Mouse (Mus musculus) ovary, adult 18-20 months (tissue): ENCODE measurements around the gene Elane.
A peak's percentile ranks its signal among the peaks of the same experiment; 100 is the strongest.
"Not testable (repeated sequence)": the region's sequence is repeated elsewhere in the genome, so short reads cannot be mapped to it uniquely, and the experiment has no call there.

Experiments used
- DNase-seq: peaks from one replicate; pipeline ENCODE4 v3.0.0; 2022; ENCODE audit warnings: low spot score, mixed read lengths

The Elane gene

DNA sequence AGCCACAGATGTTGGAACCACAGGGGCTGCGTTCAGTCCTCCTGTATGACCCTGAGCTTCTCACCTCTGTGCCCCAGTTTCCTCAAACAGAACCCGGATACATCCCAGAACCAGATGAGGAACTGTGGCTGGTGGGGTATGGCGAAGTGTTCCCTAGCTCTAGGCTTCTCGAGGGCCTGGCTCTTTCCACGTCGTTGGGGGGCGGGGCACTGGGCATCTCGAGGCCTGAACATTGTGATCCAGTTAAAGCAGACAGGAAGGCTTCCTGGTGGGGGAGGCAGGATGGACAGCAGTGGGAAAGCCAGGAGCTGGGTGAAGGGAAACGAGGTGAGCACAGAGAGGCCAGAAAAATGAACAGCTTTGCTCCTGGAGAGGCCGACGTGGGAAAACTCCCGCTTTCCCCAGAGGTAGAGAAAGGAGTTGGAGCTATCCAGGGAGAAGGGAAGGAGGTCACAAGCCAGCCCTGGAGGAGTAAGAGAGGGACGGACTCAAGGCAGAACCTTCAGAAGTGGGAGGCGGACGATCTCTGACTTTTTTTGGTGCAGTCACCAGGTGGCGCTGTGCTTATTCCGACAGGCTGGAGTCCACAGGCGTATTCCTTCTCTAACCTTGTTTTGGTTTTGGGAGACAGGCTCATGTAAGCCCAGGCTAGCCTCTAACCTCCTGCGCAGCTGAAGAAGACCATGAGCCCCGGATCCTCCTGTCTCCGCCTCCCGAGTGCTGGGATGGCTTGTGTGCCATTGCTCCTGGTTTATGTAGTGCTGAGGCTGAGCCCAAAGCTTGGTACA is 2.6 kb upstream of the Elane start:
- DNase-seq, result no peak

DNA sequence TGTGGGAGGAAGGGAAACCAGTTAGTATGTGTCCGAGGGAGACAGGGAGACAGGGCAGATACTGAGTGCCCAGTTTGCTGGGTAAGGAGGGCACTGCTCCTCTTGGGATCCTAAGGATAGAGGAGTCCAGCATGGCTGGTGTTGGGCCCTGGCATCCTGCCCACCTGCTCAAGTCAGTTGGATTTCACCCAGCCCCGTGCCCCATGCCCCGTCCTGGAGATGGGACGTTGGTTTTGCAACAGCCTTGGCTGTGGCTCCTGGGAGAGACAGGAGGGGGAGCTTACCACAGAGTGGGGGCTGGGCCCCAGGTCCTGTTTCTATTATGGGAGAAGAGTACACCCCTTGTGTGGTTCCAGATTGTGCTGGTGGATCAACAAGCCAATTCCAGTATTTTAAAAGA is 1.6 kb upstream of the Elane start:
- peak; percentile 55 for DNase-seq

- not testable (repeated sequence) for DNase-seq
Observed at GRCm38 (mm10) chr10:79884938-79885337, 1.1 kb upstream of the Elane start.

- DNase-seq, result no peak
Observed at GRCm38 (mm10) chr10:79886611-79887010, 564 bp downstream of the Elane start.

GRCm38 (mm10) chr10:79889386-79889785 is 3.3 kb downstream of the Elane start:
- no peak for DNase-seq

DNA sequence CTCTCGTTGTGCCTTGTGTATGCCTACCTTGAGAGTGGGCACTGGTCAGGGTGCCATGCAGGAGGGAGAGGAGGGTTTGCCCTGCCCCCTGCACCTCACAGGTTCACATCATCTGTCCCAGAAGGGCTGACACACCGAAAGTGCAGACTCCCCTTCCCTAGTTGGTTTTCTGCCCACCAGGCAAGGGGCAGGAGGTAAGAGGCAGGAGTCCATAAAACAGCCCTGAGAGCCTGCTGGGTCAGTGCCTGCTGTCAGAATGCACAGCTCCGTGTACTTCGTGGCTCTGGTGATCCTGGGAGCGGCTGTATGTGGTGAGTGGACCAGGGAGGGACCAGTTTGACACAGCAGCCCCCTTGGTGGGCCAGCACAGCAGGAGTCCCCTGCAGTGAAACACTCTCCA is 4.6 kb downstream of the Elane start, which contains the start of gene Cfd:
Cfd (plus strand) TSS at position 184 of the 400 bp plus-strand sequence.
- no peak for DNase-seq

GRCm38 (mm10) chr10:79892451-79893118 is 6.5 kb downstream of the Elane start:
- not testable (repeated sequence) for DNase-seq

GRCm38 (mm10) chr10:79896306-79896705 is 10.3 kb downstream of the Elane start:
- no peak for DNase-seq

DNA sequence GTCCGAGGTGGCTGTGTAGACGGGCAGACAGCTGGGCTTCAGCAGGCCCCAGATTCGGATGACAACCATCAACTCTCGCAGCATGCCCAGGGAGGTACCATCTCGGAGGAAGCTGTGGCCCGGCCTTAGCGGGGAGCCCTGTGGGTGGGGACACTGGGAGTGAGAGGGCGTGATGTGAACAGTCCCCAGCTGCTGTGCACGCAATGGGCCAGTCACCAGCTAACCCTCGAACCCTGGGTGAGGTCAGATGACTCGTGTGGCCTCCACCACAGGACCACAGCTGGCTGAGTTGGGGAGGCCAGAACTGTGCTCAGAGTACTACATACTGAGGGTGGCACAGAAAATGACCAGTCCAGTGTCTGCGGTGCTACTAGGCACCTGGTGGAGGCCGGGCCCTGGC is 10.8 kb downstream of the Elane start:
- DNase-seq, result no peak

DNA sequence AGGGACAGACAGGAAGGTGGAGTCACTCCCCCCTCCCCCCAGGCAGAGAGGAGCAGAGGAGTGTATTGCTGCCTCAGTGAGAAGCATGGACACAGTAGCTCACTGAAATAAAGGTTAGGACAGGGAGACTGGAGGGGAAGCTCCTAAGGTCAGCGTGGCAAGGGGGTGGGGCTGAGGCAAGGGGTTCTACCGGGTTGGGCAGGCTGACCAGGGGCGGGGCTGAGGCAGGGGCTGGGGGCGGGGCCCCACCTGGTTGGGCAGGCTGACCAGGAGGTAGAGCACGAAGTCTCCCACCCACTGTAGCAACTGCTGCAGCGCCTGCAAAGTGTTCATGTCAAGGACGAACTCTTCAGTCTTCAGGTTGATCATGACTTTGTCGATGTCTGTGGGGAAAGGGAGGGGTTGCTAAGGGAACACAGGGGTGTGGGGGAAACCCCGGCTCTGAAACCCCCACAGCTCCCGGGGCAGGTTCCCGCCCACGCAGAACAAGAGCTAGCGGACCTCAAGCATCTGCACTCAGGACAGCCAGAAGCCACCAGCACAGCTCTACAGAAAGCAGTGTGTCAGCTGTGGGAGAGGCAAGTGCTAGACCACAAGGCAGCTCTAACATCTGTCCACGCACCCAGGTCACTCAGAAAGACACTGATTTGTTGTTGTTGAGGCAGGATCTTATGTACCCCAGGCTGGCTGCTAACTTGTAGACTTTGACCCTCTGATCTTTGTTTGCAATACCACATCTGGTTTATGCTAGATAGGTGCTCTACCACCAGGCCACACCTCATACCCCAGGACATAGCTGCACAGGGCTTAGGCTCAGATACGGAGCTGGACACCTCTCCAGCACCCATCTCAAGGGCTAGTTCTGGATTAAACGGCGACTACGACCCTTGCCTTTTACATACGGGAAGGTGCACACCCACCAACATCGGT is 11.5 kb downstream of the Elane start:
- DNase-seq, result no peak

DNA sequence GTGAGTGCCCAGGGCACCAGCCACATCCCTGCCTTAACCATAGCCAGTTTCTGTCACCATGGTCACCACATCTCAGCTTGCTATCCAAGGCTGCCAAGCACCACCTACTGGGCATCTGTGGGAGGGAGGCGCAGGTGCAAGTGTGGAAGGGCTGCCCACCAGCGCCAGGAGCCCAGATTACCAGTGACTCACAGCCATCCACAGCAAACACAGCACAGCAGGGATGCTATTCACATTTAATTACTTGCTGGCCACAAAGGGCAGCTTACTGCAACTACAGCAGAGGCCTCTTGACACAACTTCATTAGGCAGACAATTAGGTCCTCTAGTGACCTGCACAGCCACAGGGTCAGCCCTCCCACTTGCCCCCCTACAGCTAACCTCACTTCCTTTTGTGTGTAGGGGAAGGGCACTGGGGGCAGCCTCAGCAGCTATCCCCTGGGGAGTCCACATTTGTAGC is 14.9 kb downstream of the Elane start:
- DNase-seq, result no peak

- DNase-seq, result no peak
Observed at GRCm38 (mm10) chr10:79906712-79907111, 20.7 kb downstream of the Elane start.

- DNase-seq, result no peak
Observed at GRCm38 (mm10) chr10:79907415-79907814, 21.4 kb downstream of the Elane start.

- peak; percentile 94 for DNase-seq
Observed at GRCm38 (mm10) chr10:79908167-79909091, 22.4 kb downstream of the Elane start, which contains the start of gene Med16. Gene Med16 (minus strand): TSS chr10:79908923.

- no peak for DNase-seq
Observed at GRCm38 (mm10) chr10:79909092-79909922, 23.3 kb downstream of the Elane start.

GRCm38 (mm10) chr10:79910556-79910955 is 24.5 kb downstream of the Elane start, which contains the start of gene Gm26602:
Gene Gm26602 (plus strand): TSS chr10:79910856.
- no peak for DNase-seq

DNA sequence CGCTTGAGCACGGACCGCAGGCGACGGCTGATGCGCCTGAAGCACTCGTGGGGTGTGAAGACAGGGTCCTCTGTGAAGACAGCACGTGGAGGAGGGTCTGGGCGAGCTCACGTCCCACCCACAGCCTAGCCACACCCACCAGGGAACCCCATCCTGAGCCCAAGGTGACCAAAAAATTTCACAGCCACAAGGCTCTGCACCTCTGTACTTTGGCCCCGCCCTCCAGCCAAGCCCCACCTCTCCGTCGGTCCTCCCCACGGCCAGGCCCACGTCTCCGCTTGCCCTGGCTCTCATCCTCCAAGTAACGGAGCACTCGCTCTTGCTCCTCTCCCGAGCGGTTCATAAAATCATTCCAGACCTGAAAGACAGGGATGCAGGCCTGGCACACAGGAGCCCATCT is 26.4 kb downstream of the Elane start:
- no peak for DNase-seq

DNA sequence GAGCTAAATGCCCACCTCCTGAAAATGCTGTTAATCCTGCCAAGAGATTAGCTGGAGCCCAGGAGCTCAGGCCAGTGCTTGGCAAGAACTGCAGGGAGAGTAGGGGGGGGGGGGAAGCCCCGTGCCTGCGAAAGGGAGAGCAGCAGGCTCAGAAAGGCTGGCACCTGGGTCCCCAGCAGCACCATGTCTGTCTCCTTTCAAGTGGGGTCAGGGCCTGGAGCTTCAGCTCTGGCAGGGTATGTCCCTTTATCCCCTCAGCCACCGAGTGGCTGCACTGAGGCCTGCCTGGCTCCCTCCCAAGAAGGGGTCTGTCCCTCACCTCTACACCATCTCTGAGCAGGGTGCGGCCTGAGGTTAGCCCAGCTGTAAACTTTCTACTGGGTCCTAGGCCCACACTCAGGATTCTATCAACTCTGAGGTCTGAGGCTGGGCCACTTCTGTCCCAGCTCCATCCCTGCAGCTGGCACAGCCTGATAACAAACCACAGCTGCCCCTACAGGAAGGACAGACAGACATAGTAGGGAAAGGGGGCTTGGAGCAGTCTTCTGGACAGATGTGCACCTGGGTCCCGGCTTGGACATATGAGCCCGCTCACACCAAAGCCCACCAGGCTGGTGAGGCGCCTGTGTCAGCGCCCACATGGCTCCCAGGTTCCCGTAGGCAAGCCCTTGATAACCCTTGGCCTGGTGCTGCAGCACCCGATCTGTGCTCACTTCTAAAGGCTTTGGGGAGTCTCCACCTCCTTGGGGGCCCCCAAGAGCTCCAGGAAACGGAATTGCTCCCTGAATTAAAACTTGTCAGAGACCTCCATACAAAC is 28.3 kb downstream of the Elane start:
- no peak for DNase-seq

DNA sequence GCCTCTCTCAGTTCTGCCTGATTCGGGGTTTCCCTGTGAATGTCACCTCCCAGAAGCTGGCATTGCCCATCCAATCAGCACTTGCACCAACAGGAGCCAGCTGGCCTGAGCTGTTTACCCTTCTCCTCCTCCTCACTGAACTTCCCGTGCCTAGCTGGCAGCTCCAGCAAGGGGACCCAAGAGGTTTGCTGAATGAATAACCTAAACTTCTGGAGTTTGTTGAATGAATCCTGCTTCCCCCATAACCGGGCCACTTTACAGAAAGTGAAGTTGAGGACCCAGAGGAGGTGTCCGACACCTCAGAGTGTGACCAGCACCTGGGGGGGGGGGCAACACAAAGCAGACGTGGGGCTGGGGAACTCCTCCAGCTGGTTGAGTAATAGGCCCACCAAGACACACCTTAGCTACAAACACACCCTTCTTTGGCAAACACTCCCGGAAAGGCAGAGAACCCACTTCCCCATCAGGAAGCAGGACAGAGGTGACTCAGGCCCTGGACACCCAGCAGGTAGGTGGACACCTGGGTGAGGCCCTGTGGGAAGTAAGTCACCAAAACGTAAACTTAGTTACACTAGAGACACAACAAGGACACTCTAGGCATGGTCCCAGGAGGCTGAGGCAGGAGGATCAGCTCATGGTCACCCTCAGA is 29.0 kb downstream of the Elane start:
- no peak for DNase-seq
